ENCODE assay signal across 1 mouse cellular context in genomic region chr12:79253294-79254053, GRCm38 (mm10).
TF ChIP-seq lines count a peak whose summit lies in the region.

No protein-coding gene starts in this region.

TF ChIP-seq in CH12.LX, 34 proteins besides CTCF, POLR2A, EP300 and RAD21 (continued from another document):
- TF ChIP-seq ZC3H11A (IDR thresholded peaks at IDR 0.05; ENCODE audit: low read depth, low read length) (no peak), MXI1 (IDR thresholded peaks at IDR 0.05; ENCODE audit: low read depth, low read length) (peak; percentile 54; the same call in 1 of the 2 replicates), CHD1 (IDR thresholded peaks at IDR 0.05; ENCODE audit: low read depth, low read length) (no peak)
